Mouse (Mus musculus): ENCODE measurements at regions not wholly inside any gene's neighbourhood (a gene's known extent, or its start where the extent isn't known, plus 50 kb on each side); places are given as distances from the start of the nearest gene placed in this dataset.
"Not testable (repeated sequence)": the region's sequence is repeated elsewhere in the genome, so short reads cannot be mapped to it uniquely, and the experiment has no call there.

DNA sequence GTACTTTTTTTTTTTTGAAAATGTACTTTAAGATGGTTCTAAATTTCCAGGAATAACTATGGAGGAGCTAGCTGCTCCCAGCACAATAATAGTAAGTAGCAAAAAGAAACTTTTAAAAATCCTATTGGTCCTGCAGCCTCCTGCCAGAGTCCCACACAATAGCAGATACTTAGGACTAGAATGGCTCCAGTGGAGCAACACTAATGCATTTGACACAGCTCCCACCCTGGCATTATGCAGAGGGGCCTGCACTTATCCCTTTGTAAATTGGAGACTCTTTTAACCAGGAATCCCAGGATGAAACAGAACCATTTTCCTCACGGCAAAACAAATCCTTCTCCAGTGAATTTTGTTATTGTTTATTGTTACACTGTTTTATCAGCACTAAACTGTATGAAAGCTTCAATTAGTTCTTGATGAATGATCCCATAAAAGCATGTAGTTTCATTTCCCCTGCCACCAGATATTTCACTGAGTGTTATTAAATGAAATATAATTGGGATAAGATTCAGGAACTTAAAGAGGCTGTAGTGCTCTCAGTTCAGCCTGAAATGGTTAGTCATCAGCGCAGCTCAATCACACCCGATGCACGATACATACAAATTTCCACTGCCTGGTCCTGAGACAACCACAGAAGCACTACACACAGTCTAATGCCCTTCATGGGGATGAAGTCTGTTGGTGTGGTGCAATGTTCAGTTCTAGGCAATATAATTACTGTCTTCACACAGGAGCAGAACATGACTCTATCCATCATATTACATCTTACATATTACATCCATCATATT is 708.6 kb upstream of the Mms22l start:
- DNase-seq (ENCODE audit: low spot score in 2 of 2): no peak

DNA sequence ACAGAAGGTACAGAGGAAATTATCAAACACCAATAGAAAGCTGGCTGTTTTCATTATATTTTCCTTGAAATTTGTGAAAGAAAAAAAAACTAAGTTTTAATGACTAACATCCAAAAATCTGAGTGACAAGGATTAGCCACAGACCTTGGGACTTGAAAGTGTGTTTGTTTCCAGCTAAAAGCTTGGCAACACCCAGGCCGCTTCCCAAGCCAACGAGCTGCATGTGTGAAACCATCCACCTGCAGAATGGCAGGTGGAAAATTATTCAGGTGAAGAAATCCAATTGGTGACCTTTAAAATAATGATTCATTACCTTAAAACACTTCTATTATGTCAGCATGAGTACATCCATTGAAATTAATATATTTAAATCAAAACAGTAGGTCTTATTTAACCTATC is 672.7 kb upstream of the Mms22l start:
- DNase-seq (ENCODE audit: low spot score in 2 of 2): no peak

DNA sequence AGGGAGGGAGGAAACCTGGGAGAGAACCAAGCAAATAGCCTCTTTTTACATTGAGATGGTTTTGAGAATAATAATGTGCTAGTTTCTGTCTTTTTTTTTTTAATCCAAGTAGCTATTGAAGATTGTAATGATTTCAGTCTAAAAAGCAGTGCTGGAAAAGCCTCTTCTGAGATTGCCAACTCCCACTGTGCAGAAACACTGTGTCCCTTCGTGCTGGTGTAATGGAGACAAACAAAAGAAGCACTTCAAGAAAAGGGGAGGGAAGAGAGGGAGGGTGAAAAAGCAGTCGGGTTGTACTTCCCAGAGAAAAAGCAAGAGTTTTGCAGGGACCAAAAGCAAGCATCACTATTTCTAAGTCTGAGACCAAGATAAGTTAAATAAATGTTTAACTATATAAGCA is 669.4 kb upstream of the Mms22l start:
- peak in 1 of 2 experiments; percentile 7 for DNase-seq (ENCODE audit: low spot score in 2 of 2)

DNA sequence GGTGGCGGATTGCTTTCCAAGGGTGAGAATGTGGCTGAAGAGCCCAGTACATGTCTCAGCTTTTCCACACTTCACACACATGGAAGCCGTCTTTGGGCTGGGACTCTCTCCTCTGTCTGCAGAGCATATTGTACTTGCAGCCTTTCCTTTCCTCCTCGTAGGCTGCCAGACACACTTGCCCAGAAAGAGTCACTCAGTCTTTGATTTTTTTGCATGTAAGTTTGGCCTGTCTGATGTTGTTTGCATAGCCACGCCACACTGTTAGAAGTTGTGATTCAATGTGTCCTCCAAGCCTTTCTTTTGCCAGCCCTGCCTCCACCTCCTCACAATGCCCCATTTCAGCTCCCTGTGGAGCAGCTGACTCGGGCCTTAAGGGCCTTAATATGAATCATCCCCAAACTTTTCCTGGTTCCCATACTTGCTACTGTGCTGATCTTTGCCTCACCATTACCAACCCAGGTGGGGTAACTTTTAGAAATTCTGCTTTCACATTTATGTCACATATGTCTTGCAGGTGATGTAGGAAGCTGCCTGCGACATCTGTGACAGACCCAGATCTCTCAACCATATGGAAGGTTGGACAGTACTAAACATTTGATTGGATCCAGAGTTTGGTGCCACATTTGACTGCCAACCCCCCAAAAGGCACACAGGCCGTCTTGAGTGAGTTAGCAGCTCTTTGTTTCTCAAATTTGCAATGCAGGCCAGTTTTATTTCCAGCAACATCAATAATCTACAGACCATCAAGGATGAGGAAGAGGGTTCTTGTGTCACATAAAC is 663.7 kb upstream of the Mms22l start:
- DNase-seq (ENCODE audit: low spot score in 2 of 2): no peak

DNA sequence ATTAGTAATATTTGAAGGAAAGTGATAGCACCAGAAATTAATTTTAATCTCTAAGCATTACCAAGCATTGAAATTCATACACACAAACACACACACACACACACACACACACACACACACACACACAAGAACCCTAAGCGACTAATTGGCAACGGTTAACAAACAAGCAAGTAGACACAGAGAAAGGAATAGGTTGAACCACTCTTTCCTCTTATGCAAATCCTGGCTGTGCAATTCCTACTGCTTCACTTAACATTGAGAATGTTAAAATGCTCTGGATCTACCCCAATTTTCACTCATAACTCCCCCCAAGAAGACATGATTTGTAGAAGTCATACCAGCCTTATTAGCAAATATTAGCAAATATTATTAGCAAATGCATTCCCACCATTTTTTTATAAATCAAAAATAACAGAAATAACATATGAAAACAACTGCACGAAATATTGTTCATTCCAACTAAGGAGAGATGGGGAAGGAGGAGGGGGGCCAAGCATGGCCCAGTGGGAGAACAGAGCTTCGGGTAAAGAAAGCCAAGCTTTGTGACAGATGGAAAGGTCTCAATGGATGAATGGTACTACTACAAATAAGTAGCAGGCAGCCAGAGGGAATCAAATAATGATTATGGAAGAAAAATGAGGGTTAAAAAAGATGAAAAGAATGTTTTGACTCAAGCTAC is 652.5 kb upstream of the Mms22l start:
- DNase-seq (ENCODE audit: low spot score in 2 of 2): no peak

DNA sequence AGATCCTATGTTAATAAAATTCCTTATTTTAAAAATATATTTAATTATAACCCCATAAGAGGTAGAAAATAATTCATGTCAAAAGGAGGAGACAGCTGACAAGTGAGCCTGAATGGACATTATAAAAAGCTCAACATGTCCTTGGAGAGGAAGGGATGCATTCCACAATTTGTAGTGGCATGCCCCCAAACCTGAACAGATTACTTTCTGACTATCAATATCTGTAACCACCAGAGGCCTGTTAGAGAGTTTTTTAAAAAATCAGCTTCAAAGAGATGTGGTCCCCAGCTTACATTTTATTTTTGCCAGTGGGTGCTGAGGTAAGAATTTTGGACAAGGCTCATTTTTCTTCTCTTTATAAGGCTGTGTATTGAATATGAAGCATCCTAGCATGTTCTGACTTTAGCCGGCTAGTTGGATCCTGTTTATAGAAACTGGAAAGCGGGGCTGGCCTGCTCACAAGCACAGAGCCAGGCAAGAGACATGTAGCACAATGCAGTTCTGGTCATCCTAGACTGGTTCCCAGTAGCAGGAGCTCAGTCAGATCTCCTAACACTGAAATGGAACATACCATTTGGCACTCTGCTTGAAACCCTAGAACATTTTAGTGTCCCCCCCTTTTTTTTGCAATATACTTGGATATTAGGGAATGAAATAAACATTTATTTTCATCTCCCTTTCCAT is 651.8 kb upstream of the Mms22l start:
- no peak for DNase-seq (ENCODE audit: low spot score in 2 of 2)

DNA sequence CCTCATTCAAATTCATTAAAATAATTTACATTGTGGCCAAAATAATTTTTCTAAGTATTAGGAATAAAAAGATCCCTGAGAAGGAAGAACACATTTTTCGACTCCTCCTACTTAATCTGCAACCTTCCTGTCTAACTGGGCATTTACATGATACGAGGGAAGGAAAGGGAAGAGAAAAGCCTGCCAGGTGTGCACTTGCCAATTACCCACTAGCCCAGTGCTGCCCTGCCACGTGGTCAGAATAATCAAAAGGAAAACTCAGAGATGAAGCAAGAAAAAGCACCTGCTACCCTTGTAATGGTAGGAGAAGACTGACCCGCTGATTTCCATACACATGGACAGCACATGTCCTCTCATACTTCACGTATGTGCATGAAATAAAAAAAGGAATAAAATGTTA is 651.0 kb upstream of the Mms22l start:
- no peak for DNase-seq (ENCODE audit: low spot score in 2 of 2)

DNA sequence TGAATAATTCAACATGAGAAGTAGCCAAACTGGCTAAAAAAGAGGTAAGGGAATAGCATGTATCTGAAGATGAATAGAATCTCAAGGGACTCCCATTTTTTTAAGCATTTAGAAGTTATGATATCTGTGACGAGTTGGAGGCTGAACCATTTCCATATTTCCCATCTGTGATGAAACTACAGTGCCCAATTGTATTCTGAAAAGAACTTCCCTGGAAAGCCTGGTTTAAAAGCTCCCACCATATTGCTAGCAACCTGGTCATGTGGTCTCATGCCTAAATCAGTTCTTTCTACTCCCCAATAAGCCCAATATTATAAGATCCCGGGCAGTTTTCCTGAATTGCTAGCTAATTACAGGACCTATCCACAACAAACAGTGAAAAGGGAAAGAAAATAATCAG is 645.6 kb upstream of the Mms22l start:
- DNase-seq (ENCODE audit: low spot score in 2 of 2): no peak

DNA sequence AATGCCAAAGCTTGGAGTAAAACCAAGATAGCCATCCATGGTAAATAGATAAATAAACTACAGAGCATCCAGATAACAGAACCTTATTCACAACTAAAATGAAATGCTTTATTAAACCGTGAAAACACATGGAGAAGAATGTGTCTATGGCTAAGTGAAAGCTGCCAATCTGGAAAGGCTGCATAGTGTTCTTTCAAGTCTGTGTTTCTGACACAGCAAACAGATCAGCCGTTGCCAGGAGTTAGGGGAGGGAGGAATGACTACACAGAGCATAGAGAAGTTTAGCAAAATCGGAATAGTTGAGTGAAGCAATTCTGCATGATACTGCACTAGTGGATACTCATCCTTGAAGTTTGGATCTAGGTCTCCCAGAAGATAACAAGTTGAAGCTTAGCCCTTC is 633.8 kb upstream of the Mms22l start:
- no peak for DNase-seq (ENCODE audit: low spot score in 2 of 2)

DNA sequence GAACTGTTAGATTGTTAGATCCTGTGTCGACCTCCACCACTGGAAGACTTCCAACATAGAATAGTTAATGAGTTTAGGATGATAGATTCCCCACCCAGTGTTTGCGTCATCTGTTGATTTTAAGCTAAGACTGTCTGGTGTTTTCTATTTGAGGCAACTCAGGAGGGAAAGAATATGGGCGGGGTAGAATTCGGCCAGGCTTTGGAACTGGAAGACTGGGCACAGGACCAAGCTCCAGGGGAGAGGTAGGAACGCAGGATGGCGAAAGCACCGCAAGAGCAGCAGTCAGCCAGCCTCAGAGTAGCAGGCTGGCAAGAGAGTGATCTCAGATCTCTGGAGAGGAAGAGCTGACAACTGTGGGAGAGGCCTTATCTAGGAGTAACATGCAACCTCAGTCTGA is 616.2 kb upstream of the Mms22l start:
- DNase-seq (ENCODE audit: low spot score in 2 of 2): no peak

DNA sequence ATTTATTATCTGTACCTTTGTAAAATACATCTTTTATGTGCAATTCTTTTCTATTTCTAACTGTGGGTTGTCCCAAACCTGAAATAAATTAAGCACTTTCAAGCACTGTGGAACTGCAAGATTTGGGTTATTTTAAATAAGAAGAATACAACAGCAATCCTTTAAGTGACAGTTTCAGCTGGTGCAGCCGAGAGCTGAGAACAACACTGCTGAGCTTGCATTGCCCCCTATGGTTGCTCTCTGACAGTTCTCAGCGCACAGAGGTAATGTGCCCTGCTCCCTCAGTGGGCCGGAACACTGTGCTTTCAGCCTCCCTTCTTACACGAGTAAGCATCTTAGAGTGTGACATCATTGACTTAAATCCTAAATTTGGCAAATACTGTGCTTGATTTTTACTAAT is 582.9 kb upstream of the Mms22l start:
- DNase-seq (ENCODE audit: low spot score in 2 of 2): peak in 1 of 2 experiments; percentile 3

DNA sequence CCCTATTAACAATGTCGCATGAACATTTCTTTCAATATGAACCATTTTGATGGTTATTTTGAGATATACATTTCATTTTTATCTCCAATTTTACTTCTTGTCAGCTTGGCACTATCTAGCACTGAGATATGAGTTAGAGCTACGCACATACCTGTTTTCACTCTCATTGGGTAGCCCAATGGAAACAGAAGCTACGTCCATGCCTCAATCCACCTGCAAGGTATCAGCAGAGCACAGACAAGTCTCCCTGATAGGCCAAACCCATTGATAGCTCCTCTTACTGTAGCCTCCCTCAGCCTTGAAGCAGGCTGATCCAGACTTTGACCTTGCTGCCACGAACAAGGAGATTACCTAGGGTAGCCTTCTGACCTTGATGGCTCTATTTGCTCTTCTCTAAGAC is 582.4 kb upstream of the Mms22l start:
- DNase-seq (ENCODE audit: low spot score in 2 of 2): no peak

DNA sequence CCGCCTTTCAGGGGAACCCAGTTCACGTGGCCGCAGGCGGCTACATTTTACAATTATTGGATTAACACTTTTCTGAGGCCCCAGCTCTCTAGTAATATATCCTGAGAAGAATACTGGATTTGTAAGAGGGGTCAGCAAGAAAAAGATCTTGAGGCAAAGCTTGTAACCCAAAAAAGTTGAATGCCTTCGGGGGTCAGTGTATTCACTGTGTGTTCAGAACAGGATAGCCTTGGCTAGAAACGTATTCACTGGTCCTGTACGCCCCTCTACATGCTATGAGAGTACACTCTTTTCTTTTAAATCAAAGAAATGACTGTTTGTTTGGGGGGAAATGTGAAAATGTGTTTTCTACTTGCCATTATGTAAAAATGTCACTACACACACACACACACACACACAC is 581.8 kb upstream of the Mms22l start:
- no peak for DNase-seq (ENCODE audit: low spot score in 2 of 2)

DNA sequence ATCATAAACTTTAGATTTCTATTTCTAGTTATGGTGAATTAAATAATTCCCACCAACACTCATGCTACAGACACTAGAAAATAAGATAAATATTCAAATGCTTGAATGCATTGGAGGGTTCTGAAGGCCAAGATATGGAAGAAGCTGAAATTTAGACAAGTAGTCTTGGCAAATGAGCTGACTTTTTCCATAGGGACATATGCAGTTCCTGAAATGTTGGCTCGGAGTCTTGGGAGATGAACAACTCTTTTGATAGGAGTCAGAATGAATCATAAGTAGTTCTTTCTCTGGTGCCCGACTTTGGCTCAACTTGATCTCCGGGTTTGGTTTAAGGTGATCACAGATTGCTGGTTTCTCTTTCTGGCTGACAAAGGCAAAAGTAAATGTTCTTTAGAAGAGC is 574.7 kb upstream of the Mms22l start:
- no peak for DNase-seq (ENCODE audit: low spot score in 2 of 2)

DNA sequence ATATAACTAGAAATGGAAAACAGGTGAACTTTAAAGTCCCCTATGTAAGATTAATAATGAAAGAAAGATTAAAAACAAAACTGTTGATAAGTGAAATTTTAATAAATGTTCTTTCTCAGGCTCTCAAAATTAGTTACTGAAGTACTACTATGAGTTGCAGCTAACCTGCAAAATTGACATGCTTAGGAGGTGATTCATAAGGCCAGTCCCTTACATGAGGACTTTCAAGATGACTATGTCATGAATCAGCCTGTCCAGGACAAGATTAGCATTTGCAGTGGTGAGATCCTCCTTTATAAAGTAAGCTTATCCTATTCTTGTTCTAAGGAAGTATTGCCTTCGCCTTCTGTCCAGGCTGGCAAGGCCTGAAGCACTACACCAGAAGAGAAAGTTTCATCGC is 542.1 kb upstream of the Mms22l start:
- no peak for DNase-seq (ENCODE audit: low spot score in 2 of 2)

DNA sequence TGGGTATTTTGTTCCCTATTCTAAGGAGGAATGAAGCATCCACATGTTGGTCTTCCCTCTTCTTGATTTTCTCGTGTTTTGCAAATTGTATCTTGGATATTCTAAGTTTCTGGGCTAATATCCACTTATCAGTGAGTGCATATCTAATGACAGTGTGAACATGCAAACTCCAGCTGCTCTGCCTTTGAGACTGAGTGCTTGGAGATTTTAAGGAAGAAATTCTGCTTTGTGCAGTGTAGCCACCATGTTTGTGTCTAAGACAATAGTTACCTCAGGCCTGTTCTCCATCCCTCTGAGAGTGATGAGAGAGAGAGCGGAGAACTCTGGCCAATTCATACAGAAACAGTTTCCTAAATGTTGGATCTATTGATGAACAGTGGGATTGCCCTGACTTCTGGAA is 514.1 kb upstream of the Mms22l start:
- not testable (repeated sequence) for DNase-seq (ENCODE audit: low spot score in 2 of 2)

DNA sequence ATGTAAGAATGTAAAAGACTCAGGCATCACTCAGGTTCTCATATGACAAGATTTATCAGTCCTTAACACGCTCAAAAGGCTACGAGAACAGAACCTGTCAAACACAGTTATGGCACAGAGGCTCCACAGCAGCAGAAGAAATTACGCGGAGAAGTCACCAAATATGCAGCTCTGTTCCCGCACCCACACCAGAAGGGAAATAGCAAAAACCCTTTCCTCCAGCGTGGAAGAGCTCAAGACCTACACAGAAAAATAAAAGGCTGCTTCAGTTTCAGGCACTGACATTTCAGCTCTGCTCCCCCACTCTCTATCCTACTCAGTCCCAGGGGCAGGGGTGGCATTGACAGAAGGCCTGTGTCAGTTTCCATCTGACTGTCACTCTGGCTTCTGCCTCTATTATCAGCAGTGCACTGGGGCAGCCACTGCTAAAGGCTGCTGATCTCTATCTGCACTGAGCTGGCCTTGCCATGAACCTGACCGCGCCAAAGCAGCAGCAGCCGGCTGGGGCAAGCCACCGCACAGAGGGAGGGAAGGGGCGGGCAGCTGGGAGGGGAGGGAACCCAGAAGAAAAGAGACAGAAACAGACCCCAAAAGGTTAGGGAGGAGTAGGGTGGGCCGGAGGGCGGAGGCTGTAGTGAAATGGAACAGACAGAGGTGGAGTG is 513.3 kb upstream of the Mms22l start:
- DNase-seq (ENCODE audit: low spot score in 2 of 2): no peak

DNA sequence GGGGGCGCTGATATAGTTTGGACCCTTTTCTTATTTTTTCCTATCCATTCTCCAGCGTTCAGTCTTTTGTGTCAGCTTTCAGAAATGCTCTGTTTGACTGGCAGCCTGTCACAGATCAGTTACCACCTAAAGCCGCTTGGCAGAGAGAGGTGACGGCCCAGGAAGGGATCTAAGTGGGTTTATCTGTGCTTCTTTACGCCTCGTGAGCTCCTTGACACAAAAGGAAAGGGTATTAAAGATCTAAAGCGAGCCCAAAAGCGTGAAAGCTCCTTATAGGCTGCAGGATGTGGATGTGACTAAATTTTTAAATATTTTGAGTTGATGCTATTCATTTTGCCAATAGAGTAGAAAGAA is 512.8 kb upstream of the Mms22l start:
- no peak for DNase-seq (ENCODE audit: low spot score in 2 of 2)

DNA sequence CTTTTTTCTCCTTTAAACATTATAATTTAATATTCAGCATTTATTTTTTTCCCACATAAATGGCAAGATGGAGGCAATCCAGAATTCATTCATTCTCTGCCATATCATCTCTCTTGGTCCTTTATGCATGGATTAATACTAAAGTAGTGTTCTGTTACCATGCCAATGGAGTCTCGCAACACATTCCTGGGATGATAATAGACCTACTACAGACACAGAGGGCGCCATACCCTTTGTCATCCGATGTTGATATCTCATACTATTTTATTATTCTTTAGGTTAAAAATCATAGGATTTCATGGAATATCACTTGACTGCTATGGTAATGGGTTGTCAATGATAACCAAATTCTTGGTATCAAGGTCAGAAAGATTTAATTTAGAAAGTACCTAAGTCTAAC is 512.2 kb upstream of the Mms22l start:
- DNase-seq (ENCODE audit: low spot score in 2 of 2): no peak

DNA sequence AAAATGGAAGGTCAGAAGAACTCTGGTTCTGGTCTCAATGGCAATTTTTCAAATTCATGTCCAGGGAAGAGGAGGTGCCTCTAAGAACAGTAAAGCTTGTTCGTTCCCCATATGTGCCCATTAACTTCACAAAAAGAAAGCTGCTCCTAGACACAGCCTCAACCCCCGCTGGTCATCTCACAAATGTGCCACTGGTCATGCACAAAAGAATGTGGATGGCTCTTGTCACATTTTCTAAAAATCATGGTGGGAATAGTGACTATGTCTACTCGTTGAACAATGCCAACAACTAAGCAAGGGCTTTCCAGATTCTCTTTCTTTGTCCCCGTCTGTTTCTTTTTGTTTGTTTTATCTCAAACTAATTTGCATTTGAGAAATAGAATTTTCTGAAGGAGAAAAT is 510.3 kb upstream of the Mms22l start:
- no peak for DNase-seq (ENCODE audit: low spot score in 2 of 2)

DNA sequence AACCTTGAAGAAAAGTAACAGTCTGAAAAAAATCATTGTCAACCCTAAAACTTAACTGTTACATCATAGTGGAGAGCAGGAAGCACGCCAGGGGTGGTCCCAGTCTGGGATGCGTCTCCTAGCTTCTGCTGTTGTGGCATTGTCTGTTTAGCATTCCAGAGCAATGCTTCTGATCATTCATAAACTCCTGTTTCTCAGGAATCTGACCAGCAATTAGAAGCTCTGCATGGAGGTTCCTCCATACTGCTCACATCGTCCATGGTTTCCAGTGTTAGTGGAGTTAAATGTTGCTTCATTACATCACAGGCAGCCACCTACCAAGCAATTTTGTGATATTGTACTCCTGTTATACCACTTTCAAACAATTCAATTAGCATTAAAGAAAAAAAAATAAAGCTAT is 502.4 kb upstream of the Mms22l start:
- DNase-seq (ENCODE audit: low spot score in 2 of 2): no peak
